Mouse (Mus musculus): ENCODE measurements around the gene Btg4.

DNA sequence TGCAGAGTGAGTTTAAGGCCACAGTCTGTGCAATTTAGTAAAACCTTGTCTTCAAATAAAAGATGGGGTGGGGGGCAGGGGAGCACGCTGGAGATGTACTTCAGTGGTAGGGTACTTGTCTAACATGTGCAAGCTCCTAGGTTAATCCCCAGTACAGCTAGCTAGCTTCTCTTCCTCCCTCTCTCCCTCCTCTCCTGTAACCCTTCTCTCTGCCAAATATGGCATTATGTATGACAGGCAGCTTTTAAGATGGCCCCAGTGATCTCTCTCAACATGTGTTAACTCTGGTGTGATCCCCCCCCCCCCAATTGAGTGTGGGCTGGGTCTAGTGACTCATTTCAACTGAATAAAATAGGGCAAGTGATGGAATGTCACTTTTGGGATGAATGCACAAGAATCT is 82.7 kb downstream of the Btg4 start:
- TF ChIP-seq ZNF384 (IDR thresholded peaks at IDR 0.05; ENCODE audit: low read depth, low read length) (no peak), HCFC1 (IDR thresholded peaks at IDR 0.05; ENCODE audit: borderline replicate concordance, insufficient read depth, low read length) (no peak), MAFK (IDR thresholded peaks at IDR 0.05; ENCODE audit: insufficient read depth, low read depth, low read length) (no peak), CHD2 (IDR thresholded peaks at IDR 0.05; ENCODE audit: low read depth, low read length) (no peak), ZC3H11A (IDR thresholded peaks at IDR 0.05; ENCODE audit: borderline replicate concordance, low read depth, low read length) (no peak)
